Mouse (Mus musculus): ENCODE data around the gene Gm10181. TPM values are rescaled to one million over a fixed set of nuclear protein-coding genes. Genes with fewer than 3 reads are reported as not detected.

The Gm10181 gene
- polyA plus RNA-seq (2015; fragmentation: Nextera tagmentation; extraction: Ambion mirVana): not detected in 2 replicates

DNA sequence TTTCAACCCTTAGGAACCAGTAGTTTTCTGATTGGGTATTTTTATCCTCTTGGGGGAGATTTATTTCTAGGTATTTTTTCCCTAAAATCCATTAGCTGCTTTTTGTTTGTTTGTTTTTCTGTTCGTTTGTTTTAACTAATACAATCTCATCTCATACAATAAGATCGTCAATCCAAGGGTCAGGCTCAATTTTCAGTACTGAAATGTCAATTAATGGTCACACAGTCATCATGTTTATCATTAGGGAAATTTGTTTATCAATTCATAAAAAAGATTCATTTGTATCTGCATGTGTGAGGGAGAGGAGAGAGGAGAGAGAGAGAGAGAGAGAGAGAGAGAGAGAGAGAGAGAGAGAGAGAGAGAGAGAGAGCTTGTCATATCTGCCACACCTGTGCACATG is at the start of gene Gm10181:
Gm10181 (plus strand) TSS at position 301 of the 400 bp plus-strand sequence.
- Histone ChIP-seq H3K27ac (replicated peaks) (no peak within 1 kb of the TSS), H3K4me1 (no peaks in the 10 kb centered on the region), H3K4me3 (replicated peaks) (no peak within 1 kb of the TSS), H3K36me3 (no peaks in the 10 kb centered on the region), H3K4me2 (replicated peaks) (no peak within 1 kb of the TSS), H3K9me3 (replicated peaks) (no peaks in the 10 kb centered on the region), H3K9ac (no peak within 1 kb of the TSS), H3K27me3 (no peaks in the 10 kb centered on the region)
- 76% methylated on average over 2 of the region's 2 CpGs for WGBS
- ATAC-seq (ENCODE audit: insufficient number of reproducible peaks, low FRiP score, low TSS enrichment, low read depth): no peak

GRCm38 (mm10) chr9:25041665-25042064 is 47.6 kb upstream of the Gm10181 start:
- H3K27ac ChIP-seq (replicated peaks): no peak overlapping the region
- no peak for ATAC-seq (ENCODE audit: insufficient number of reproducible peaks, low FRiP score, low TSS enrichment, low read depth)
- 26% methylated on average over 6 of the region's 6 CpGs for WGBS
- H3K4me1 ChIP-seq: no peaks in the 10 kb centered on the region
- no peak overlapping the region for H3K4me3 ChIP-seq (replicated peaks)
- no peak overlapping the region for H3K9ac ChIP-seq
- no peaks in the 10 kb centered on the region for H3K27me3 ChIP-seq
- no peaks in the 10 kb centered on the region for H3K36me3 ChIP-seq
- no peaks in the 10 kb centered on the region for H3K9me3 ChIP-seq (replicated peaks)
- H3K4me2 ChIP-seq (replicated peaks): no peak overlapping the region

DNA sequence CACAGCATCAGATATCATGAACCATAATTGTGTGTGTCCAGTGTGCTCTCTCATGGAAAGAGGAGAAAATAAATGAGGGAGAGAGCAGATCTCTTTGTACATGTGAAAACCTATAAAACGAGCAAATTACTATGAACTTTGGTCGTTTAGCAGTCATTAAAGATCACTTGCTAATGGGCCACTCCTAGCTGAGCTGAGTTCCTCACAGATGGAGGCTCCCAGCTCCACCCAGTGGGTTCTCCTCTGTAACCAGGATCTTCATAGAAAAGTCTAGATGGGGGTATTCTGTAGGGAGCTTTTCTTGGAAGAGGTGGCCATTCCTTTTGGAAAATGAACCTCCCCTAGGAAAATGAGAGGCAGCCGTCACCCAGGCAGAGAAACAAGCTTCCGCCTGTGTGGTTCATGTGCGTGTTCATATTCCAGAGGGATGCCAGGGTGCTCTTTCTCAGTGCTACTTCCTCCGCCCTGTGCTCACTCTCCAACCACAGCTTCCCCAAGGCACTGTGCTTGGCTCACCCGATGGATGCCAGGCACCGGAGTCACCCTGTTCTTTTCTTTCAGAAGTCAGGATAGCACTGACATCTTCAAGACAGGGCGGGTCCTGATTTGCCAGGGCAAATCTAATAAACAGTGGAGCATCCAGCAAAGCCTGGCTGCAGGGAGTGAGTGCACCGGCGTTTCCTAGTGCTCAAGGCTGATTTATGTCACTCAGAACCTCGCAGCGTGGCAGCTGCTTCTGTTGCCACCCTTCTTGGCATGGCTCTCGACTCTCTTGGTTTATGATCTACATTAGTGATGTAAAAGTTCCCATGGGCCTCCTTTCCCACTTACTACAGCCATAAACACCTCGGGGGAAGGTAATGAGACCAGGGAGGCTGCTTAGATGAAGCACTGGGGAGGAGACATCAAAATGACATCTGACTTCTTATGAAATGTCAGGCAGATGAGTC is 46.8 kb upstream of the Gm10181 start:
- Histone ChIP-seq H3K4me3 (replicated peaks) (no peak overlapping the region), H3K4me1 (no peaks in the 10 kb centered on the region), H3K36me3 (no peaks in the 10 kb centered on the region), H3K9me3 (replicated peaks) (no peaks in the 10 kb centered on the region), H3K27ac (replicated peaks) (no peak overlapping the region), H3K27me3 (no peaks in the 10 kb centered on the region), H3K4me2 (replicated peaks) (no peak overlapping the region), H3K9ac (no peak overlapping the region)
- ATAC-seq (ENCODE audit: insufficient number of reproducible peaks, low FRiP score, low TSS enrichment, low read depth): no peak
- 59% methylated on average over 15 of the region's 15 CpGs for WGBS

GRCm38 (mm10) chr9:25044325-25044724 is 44.9 kb upstream of the Gm10181 start:
- 76% methylated on average over 3 of the region's 3 CpGs for WGBS
- Histone ChIP-seq H3K36me3 (no peaks in the 10 kb centered on the region), H3K27ac (replicated peaks) (no peak overlapping the region), H3K4me1 (no peaks in the 10 kb centered on the region), H3K4me2 (replicated peaks) (no peak overlapping the region), H3K4me3 (replicated peaks) (no peak overlapping the region), H3K27me3 (no peaks in the 10 kb centered on the region), H3K9ac (no peak overlapping the region), H3K9me3 (replicated peaks) (no peaks in the 10 kb centered on the region)
- ATAC-seq (ENCODE audit: insufficient number of reproducible peaks, low FRiP score, low TSS enrichment, low read depth): no peak

GRCm38 (mm10) chr9:25048289-25048688 is 40.9 kb upstream of the Gm10181 start:
- Histone ChIP-seq H3K27ac (replicated peaks) (no peak overlapping the region), H3K9me3 (replicated peaks) (no peaks in the 10 kb centered on the region), H3K27me3 (no peaks in the 10 kb centered on the region), H3K36me3 (no peaks in the 10 kb centered on the region), H3K9ac (no peak overlapping the region), H3K4me1 (no peaks in the 10 kb centered on the region), H3K4me3 (replicated peaks) (no peak overlapping the region), H3K4me2 (replicated peaks) (no peak overlapping the region)
- WGBS: 19% methylated on average over 2 of the region's 2 CpGs
- no peak for ATAC-seq (ENCODE audit: insufficient number of reproducible peaks, low FRiP score, low TSS enrichment, low read depth)

DNA sequence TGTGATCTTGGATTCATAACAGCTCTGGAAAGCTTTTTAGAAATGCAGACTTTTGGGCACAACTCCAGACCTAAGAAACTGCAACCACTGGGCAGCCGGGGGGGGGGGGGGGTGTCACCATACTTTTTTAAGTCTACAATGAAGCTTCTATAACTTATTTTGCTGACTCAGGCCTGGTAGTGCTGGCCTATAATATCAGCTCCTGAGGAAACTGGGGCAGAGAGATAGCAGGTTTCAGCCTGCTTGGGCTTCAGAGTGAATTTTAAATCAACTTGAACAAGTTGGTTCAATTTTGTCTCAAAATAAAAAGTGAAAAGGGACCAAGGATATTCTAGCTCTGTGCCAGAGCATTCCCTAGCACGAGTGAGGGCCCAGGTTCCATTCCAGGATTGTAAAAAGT is 40.3 kb upstream of the Gm10181 start:
- no peak overlapping the region for H3K4me2 ChIP-seq (replicated peaks)
- no peak overlapping the region for H3K9ac ChIP-seq
- ATAC-seq (ENCODE audit: insufficient number of reproducible peaks, low FRiP score, low TSS enrichment, low read depth): no peak
- no peak overlapping the region for H3K27ac ChIP-seq (replicated peaks)
- no peaks in the 10 kb centered on the region for H3K36me3 ChIP-seq
- H3K4me3 ChIP-seq (replicated peaks): no peak overlapping the region
- WGBS: 62% methylated on average over 2 of the region's 2 CpGs
- H3K4me1 ChIP-seq: no peaks in the 10 kb centered on the region
- no peaks in the 10 kb centered on the region for H3K27me3 ChIP-seq
- no peaks in the 10 kb centered on the region for H3K9me3 ChIP-seq (replicated peaks)

DNA sequence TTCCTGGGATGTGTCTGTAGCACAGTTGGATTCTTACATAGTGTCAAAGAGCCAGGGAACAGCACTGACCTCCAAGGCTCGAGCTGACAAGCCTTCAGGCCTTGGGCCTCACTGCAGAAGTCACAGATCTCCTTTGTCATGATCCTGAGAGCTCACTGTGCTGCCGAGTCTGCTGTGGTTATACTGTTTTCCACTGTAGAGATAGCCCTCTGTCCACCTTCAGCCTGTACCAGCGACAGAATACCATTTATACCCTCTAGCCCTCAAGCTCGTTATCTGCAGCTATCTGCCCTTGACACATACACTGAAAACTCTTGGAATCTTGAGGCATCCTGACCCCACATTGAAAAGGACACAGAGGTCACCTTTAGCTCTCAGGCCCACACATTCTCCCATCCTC is 37.3 kb upstream of the Gm10181 start:
- Histone ChIP-seq H3K4me2 (replicated peaks) (no peak overlapping the region), H3K27me3 (no peaks in the 10 kb centered on the region), H3K4me3 (replicated peaks) (no peak overlapping the region), H3K9me3 (replicated peaks) (no peaks in the 10 kb centered on the region), H3K27ac (replicated peaks) (no peak overlapping the region), H3K36me3 (no peaks in the 10 kb centered on the region), H3K9ac (no peak overlapping the region), H3K4me1 (no peaks in the 10 kb centered on the region)
- ATAC-seq (ENCODE audit: insufficient number of reproducible peaks, low FRiP score, low TSS enrichment, low read depth): no peak
- WGBS: 36% methylated on average over 4 of the region's 4 CpGs

DNA sequence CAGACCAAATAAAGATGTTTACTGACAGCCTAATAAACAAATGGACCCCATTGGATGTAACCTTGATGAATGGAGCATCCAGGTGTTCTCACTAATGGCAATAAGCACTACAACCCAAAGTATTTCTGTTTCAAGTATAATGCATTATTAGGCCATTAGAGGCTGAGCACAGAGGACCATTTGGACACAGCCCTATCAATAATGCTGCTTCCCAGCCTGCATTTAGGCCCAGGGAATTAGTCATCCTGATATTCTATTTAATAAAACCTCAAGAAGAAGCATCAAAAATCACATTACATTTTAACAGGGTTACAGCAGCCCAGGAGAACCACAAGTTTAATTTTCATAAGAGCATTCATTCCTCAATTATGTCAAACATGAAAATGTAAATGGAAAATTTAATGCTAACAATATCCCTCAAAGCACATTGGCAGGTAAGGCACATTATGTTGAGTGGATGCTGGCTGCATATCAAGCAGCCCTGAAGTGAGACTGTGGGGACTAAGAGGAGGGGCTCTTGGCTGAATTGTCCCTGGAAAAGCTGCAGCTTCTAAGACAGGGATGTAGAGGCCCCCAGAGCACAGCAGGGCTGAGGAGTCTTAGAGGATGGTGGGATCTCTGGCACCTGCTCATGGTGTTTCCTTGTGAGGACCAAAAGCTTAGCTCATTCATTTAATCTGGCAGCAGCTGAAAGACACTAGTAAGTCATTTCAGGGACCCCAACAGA is 33.4 kb upstream of the Gm10181 start:
- no peak for ATAC-seq (ENCODE audit: insufficient number of reproducible peaks, low FRiP score, low TSS enrichment, low read depth)
- Histone ChIP-seq H3K4me2 (replicated peaks) (no peak overlapping the region), H3K9ac (no peak overlapping the region), H3K36me3 (no peaks in the 10 kb centered on the region), H3K27me3 (no peaks in the 10 kb centered on the region), H3K4me1 (no peaks in the 10 kb centered on the region), H3K27ac (replicated peaks) (no peak overlapping the region), H3K9me3 (replicated peaks) (no peaks in the 10 kb centered on the region), H3K4me3 (replicated peaks) (no peak overlapping the region)

GRCm38 (mm10) chr9:25058726-25059125 is 30.5 kb upstream of the Gm10181 start:
- H3K9ac ChIP-seq: no peak overlapping the region
- 39% methylated on average over 2 of the region's 3 CpGs for WGBS
- no peaks in the 10 kb centered on the region for H3K27me3 ChIP-seq
- H3K4me2 ChIP-seq (replicated peaks): no peak overlapping the region
- H3K36me3 ChIP-seq: no peaks in the 10 kb centered on the region
- no peak overlapping the region for H3K27ac ChIP-seq (replicated peaks)
- H3K4me1 ChIP-seq: no peaks in the 10 kb centered on the region
- ATAC-seq (ENCODE audit: insufficient number of reproducible peaks, low FRiP score, low TSS enrichment, low read depth): no peak
- no peaks in the 10 kb centered on the region for H3K9me3 ChIP-seq (replicated peaks)
- no peak overlapping the region for H3K4me3 ChIP-seq (replicated peaks)

DNA sequence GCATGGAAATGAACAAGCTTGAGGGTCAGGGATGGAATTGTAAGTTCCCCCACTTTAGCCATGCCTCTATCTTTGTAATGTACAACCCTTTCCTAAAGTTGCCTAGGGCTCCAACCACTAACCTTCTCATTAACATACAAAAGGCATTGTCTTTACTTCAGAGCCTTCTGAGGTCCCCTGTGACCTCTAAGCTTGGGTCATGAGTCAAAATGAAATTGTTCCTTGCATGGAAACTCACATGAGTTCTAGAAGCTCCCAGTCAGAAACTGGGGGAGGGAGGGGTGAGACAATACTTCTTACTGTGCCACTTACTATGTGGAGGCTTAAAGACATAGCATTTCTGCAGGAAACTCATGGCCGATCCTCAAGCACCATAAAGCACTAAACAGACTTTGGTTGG is 16.6 kb upstream of the Gm10181 start:
- Histone ChIP-seq H3K9ac (no peak overlapping the region), H3K4me3 (replicated peaks) (no peak overlapping the region), H3K4me2 (replicated peaks) (no peak overlapping the region), H3K9me3 (replicated peaks) (no peaks in the 10 kb centered on the region), H3K36me3 (no peaks in the 10 kb centered on the region), H3K27ac (replicated peaks) (no peak overlapping the region), H3K4me1 (no peaks in the 10 kb centered on the region), H3K27me3 (no peaks in the 10 kb centered on the region)
- WGBS: 77% methylated on average over 1 of the region's 1 CpGs
- no peak for ATAC-seq (ENCODE audit: insufficient number of reproducible peaks, low FRiP score, low TSS enrichment, low read depth)

DNA sequence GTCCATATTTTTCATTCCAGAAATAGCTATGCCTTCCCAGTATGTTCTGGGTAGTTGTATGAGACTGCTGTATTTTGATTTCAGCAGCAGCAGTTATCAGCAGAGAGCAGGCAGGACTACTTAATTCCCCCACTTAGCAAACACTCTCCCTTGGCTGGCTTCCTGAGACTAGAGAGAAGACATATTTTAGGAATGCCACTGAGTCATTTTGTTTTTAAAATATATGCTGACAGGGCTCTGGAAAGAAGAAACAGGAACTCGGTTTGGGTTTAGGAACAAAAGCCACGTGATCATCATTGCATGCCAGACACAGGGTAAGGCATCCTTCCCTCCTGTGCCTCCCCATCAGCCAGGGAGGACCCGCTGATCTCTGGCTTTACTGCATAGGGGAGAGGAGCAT is 13.2 kb upstream of the Gm10181 start:
- Histone ChIP-seq H3K27ac (replicated peaks) (no peak overlapping the region), H3K4me2 (replicated peaks) (no peak overlapping the region), H3K4me1 (no peaks in the 10 kb centered on the region), H3K4me3 (replicated peaks) (no peak overlapping the region), H3K9me3 (replicated peaks) (no peaks in the 10 kb centered on the region), H3K36me3 (no peaks in the 10 kb centered on the region), H3K27me3 (no peaks in the 10 kb centered on the region), H3K9ac (no peak overlapping the region)
- WGBS: 46% methylated on average over 3 of the region's 3 CpGs
- no peak for ATAC-seq (ENCODE audit: insufficient number of reproducible peaks, low FRiP score, low TSS enrichment, low read depth)

Data from embryonic facial prominence, embryonic 15.5 days (tissue).